Mouse (Mus musculus) intestine, embryonic 16.5 days (tissue): Measurements from ENCODE around the gene Slc25a13. TPM values are rescaled to one million over a fixed set of nuclear protein-coding genes. Genes with fewer than 3 reads are reported as not detected.

ENCODE experiments used
- ATAC-seq: fragments of 200-750 bp; cut with Nextera tagmentation; 2 replicates; pipeline ENCODE4 v1.8.0; 2017; ENCODE audit warnings: moderate TSS enrichment, moderate library complexity
- H3K27ac ChIP-seq: fragments of 300-500 bp; sonication (generic); 2 replicates; pipeline ENCODE4 v1.5.1; 2014; ENCODE audit warnings: mild to moderate bottlenecking, low read length
- H3K27me3 ChIP-seq: fragments of 300-500 bp; sonication (generic); replicated peaks from 2 replicates; pipeline ENCODE4 v1.6.1; 2014; ENCODE audit warnings: low read length, control low read depth, mixed read lengths; ENCODE audit not compliant: control insufficient read depth, insufficient read depth
- H3K36me3 ChIP-seq: fragments of 300-500 bp; sonication (generic); 2 replicates; pipeline ENCODE4 v1.6.1; 2014; ENCODE audit warnings: low read length, control low read depth; ENCODE audit not compliant: control insufficient read depth, insufficient read depth
- H3K4me1 ChIP-seq: fragments of 300-500 bp; sonication (generic); 2 replicates; pipeline ENCODE4 v1.6.1; 2014; ENCODE audit warnings: low read length, control low read depth, mixed read lengths; ENCODE audit not compliant: control insufficient read depth, insufficient read depth
- H3K4me2 ChIP-seq: fragments of 300-500 bp; sonication (generic); 2 replicates; pipeline ENCODE4 v1.6.1; 2014; ENCODE audit warnings: low read depth, low read length, control low read depth
- H3K4me3 ChIP-seq: fragments of 300-500 bp; sonication (generic); 2 replicates; pipeline ENCODE4 v1.5.1; 2014; ENCODE audit warnings: mild to moderate bottlenecking, low read length
- H3K9ac ChIP-seq: fragments of 300-500 bp; sonication (generic); 2 replicates; pipeline ENCODE4 v1.6.1; 2014; ENCODE audit warnings: low read depth, low read length
- H3K9me3 ChIP-seq: fragments of 300-500 bp; sonication (generic); 2 replicates; pipeline ENCODE4 v1.6.1; 2016; ENCODE audit warnings: low read length, control low read depth; ENCODE audit not compliant: control insufficient read depth
- WGBS: fragments of 180-500 bp; shearing (Covaris S2); extraction: QIAGEN DNeasy Blood & Tissue Kit; methylation state at CpG from one replicate; pipeline ENCODE4 v1.1.7; 2014; 5-methylcytosine and 5-hydroxymethylcytosine counted together
- polyA plus RNA-seq: library from polyadenylated mRNA; unstranded; fragments of >200 nt; fragmentation: Nextera tagmentation; extraction: Ambion mirVana; gene quantifications from 2 replicates; pipeline ENCODE4 v1.2.1, GENCODE M21; 2015

The Slc25a13 gene
- polyA plus RNA-seq, 1 experiment from 2014 or later: 53.1 TPM

DNA sequence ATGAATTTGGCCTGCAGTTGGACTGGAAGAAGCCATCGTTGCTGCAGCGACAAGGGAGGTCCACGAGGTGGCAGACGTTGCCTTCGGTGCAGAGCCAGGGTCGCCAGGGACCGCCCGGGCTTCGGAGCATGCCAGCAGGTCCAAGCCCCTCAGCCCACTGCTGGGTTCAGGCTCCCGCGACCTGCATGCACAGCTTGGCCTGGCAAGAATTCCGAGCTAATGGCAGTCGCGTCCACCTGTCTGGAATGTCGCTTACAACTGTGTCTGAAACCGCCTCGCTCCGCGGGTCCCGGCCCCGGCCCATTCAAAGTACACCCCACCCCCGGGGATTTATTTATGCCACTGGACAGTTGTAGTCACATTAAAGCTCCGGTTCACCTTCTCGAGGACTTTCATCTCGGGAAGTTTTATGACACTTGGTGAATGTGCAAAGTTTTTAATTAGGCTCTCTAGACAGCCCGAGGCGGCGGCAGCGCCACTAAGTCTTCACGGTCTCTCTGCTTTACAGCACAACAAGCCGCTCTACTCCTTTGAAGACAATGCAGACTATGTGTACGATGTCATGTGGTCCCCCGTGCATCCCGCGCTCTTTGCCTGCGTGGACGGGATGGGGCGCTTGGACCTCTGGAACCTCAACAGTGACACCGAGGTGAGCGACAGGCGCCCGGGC is 211.1 kb downstream of the Slc25a13 start:
- peak; percentile 94 for ATAC-seq
- Histone ChIP-seq H3K36me3 (no peaks in the 10 kb centered on the region), H3K9ac (peak overlapping the region; percentile 60), H3K4me1 (no peaks in the 10 kb centered on the region), H3K4me2 (peak overlapping the region; percentile 95), H3K27ac (no peak overlapping the region), H3K4me3 (peak overlapping the region; percentile 59), H3K27me3 (no peaks in the 10 kb centered on the region), H3K9me3 (no peaks in the 10 kb centered on the region)
- WGBS: 3% methylated on average over 42 of the region's 42 CpGs

- Histone ChIP-seq H3K4me2 (peak overlapping the region; percentile 10; the same call in 1 of the 2 replicates), H3K36me3 (no peaks in the 10 kb centered on the region), H3K4me1 (no peaks in the 10 kb centered on the region), H3K9me3 (no peaks in the 10 kb centered on the region), H3K27ac (no peak overlapping the region), H3K9ac (no peak overlapping the region), H3K4me3 (no peak overlapping the region), H3K27me3 (no peaks in the 10 kb centered on the region)
- no peak for ATAC-seq
- WGBS: 46% methylated on average over 12 of the region's 12 CpGs
These were observed 212.1 kb downstream of the Slc25a13 start for GRCm38 (mm10) chr6:6004756-6005485.

DNA sequence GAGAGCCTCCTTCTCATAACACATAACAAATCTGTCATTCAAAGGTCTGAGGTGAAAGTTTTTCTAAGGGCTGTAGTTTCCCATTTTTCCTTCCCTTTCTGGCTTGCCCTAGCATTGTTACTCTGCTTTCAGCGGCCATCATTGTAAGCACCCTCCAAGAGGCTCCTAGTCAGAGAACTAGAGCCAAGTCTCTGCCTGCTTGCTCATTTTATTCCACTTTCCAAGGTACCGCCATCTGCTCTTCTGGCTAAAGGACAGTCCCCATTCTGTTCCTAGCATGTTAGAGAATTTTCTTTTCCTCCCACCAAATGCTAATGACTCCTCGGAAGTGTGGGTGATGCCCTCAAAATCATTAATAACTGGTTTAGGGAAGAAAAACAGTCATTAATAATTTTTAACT is 214.9 kb downstream of the Slc25a13 start:
- H3K9ac ChIP-seq: no peak overlapping the region
- H3K4me2 ChIP-seq: no peak overlapping the region
- no peaks in the 10 kb centered on the region for H3K27me3 ChIP-seq
- no peak overlapping the region for H3K4me3 ChIP-seq
- H3K27ac ChIP-seq: no peak overlapping the region
- 87% methylated on average over 3 of the region's 3 CpGs for WGBS
- no peaks in the 10 kb centered on the region for H3K36me3 ChIP-seq
- no peaks in the 10 kb centered on the region for H3K9me3 ChIP-seq
- H3K4me1 ChIP-seq: no peaks in the 10 kb centered on the region
- ATAC-seq: no peak

DNA sequence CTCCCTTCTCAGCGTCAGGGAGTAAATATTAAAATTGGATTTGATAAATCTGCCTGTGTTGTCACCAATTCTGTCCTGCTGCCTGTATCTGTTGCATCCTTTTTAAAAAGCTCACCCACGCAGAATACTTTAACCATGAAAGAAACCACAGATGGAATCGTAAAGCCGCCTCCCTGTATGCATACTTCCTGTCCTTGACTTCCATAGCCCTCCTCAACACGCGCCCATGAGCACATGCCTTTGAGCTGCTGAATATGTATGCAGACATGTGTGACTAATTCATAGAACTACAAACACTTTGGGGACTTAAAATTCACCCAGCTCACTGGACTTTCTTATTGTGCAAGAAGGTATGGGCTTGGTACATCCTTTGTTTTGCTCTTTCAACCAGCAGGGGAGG is 219.4 kb downstream of the Slc25a13 start:
- Histone ChIP-seq H3K36me3 (no peaks in the 10 kb centered on the region), H3K27me3 (no peaks in the 10 kb centered on the region), H3K4me1 (no peaks in the 10 kb centered on the region), H3K27ac (no peak overlapping the region), H3K4me3 (no peak overlapping the region), H3K9ac (no peak overlapping the region), H3K4me2 (no peak overlapping the region), H3K9me3 (no peaks in the 10 kb centered on the region)
- no peak for ATAC-seq
- 60% methylated on average over 6 of the region's 6 CpGs for WGBS

- ATAC-seq: peak; percentile 44; the same call in 1 of the 2 replicates
- Histone ChIP-seq H3K9me3 (no peaks in the 10 kb centered on the region), H3K27ac (no peak overlapping the region), H3K4me3 (no peak overlapping the region), H3K27me3 (no peaks in the 10 kb centered on the region), H3K9ac (no peak overlapping the region), H3K4me1 (peaks cover 8% of the 10 kb centered on the region), H3K4me2 (no peak overlapping the region), H3K36me3 (no peaks in the 10 kb centered on the region)
- 48% methylated on average over 7 of the region's 7 CpGs for WGBS
These were observed 223.9 kb downstream of the Slc25a13 start for GRCm38 (mm10) chr6:5993056-5993455.

DNA sequence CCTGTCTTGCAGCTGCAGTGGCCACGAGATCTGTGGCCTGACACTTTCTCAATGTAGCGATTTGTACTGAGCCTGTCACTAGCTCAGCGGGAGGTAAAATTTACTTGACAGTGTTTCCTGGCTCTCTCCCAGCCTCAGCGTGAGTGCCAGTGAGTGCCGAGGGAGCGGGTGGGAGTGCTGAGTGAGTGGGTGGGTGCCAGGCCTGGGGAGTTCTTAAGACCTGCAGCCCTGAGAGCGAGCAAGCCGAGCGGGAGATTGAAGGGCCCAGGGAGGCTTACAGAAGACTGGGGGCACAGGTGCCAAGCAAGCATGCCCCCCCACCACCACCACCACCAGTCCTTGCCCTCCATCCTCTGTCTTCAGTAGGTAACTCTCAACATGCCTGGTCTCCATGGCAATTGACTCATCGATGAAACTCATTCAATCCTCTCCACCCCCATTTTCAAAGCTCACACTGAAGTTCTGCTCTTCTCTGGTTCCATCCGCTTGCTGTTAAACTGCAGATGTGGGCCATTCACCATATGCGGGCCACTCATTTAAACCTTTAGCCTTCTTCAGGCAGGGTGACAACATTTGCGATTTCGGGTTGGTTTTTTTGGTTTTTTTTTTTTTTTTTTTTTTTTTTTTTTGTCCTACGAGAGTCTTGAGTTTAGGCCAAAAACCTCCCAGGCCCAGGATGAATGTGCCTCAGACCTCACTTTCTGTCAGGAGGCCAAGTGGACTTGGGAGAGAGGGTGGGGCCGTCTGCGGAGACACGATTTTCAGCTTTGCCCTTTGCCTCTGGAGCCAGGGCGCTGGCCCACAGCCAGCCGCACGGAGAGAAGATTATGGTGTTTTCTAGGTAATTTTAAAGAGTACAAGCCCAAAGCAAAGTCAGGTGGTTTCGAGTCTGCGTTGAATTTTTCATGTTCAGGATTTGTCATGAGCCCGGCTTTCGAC is 224.9 kb downstream of the Slc25a13 start:
- 0 out of 2 replicates have a peak overlapping the region, but pooled peaks have one; percentile 1 for H3K4me3 ChIP-seq
- no peak overlapping the region for H3K9ac ChIP-seq
- peak; percentile 81 for ATAC-seq
- H3K36me3 ChIP-seq: no peaks in the 10 kb centered on the region
- no peaks in the 10 kb centered on the region for H3K27me3 ChIP-seq
- WGBS: 52% methylated on average over 25 of the region's 25 CpGs
- peaks cover 8% of the 10 kb centered on the region for H3K4me1 ChIP-seq
- no peak overlapping the region; the same call in 1 of the 2 replicates for H3K4me2 ChIP-seq
- H3K27ac ChIP-seq: no peak overlapping the region
- no peaks in the 10 kb centered on the region for H3K9me3 ChIP-seq

DNA sequence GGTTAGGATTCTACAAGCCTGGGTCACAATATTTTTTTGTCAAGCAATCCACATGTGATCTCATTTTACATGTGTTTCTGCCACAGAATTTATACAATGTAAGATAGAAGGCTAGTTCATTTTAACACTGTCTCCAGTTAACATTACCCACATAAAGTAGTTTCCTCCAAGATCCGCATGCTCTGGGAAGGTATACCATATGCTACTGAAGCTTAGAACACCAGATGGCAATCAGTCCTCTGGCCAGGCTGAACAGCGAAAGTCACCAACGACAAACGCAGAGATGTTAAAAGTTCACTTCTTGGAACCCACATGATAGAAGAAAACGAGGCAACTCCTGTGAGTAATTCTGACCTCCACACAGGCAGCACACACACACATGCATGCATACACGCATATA is 225.7 kb downstream of the Slc25a13 start:
- H3K4me2 ChIP-seq: no peak overlapping the region
- H3K9me3 ChIP-seq: no peaks in the 10 kb centered on the region
- no peak overlapping the region for H3K4me3 ChIP-seq
- no peaks in the 10 kb centered on the region for H3K36me3 ChIP-seq
- no peak overlapping the region for H3K9ac ChIP-seq
- H3K4me1 ChIP-seq: peaks cover 8% of the 10 kb centered on the region
- no peak overlapping the region for H3K27ac ChIP-seq
- 72% methylated on average over 6 of the region's 6 CpGs for WGBS
- no peaks in the 10 kb centered on the region for H3K27me3 ChIP-seq
- ATAC-seq: no peak
